Mouse (Mus musculus): ENCODE results near the gene Afap1l2. TPM values are rescaled to one million over a fixed set of nuclear protein-coding genes. Genes with fewer than 3 reads are reported as not detected.

Gene Afap1l2
- polyA plus RNA-seq, 1 experiment = not detected

DNA sequence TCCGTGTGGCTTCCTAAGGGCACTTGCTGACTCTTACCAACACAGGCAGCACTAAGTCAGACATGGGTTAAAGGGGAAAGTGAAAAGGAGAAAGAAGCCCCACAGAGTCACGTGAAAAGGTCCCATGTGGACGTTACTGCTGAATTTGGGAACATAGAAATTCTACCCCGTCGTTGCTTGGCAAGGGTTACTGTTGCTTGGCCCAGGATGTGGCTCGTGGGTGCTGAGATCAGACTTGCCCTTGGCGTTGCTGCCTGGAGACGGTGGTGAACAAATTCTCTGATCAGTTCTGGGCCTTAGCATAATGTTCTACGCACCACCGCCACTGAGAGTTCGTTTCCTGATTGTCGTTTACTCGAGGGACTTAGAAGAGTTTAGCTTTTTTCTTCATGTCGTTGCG lies 28.8 kb upstream of the Afap1l2 start:
- Histone ChIP-seq H3K27me3 (ENCODE audit: control insufficient read depth) (no peaks in the 10 kb centered on the region), H3K36me3 (ENCODE audit: control insufficient read depth) (no peaks in the 10 kb centered on the region; the same call in 1 of the 2 replicates), H3K4me1 (ENCODE audit: control insufficient read depth) (no peaks in the 10 kb centered on the region), H3K4me3 (replicated peaks) (no peak overlapping the region), H3K9me3 (ENCODE audit: control insufficient read depth, low read length) (no peaks in the 10 kb centered on the region)
- no peak for TF ChIP-seq GATA1 (IDR thresholded peaks at IDR 0.05; ENCODE audit: low read length)
- no peak for TF ChIP-seq TAL1 (IDR thresholded peaks at IDR 0.05; ENCODE audit: low read length)

DNA sequence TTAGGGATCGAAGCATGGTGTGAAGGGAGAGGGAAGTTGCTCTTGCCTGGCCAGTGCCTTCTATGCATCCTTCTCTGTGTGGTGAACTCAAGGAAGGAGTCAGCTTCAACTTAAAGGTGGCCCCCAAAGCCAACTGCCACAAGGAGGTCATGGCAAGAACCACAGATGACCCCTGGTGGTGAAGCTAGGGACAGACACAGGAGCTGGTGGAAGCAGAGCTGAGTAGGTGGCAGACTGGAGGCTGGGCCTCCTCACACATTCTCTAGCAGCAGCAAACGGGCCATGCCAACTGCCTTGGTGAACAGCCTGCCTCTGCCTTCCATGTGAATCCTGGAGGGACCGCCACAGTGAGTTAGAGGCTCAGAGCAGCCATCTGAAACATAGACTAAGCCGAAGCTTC lies 23.6 kb upstream of the Afap1l2 start:
- Histone ChIP-seq H3K9me3 (ENCODE audit: control insufficient read depth, low read length) (peaks cover 5% of the 10 kb centered on the region), H3K4me1 (ENCODE audit: control insufficient read depth) (peaks cover 2% of the 10 kb centered on the region; the same call in 1 of the 2 replicates), H3K27me3 (ENCODE audit: control insufficient read depth) (no peaks in the 10 kb centered on the region), H3K4me3 (replicated peaks) (no peak overlapping the region), H3K36me3 (ENCODE audit: control insufficient read depth) (no peaks in the 10 kb centered on the region; the same call in 1 of the 2 replicates)
- TF ChIP-seq TAL1 (IDR thresholded peaks at IDR 0.05; ENCODE audit: low read length) (no peak), GATA1 (IDR thresholded peaks at IDR 0.05; ENCODE audit: low read length) (no peak)

- H3K27me3 ChIP-seq (ENCODE audit: control insufficient read depth) = no peaks in the 10 kb centered on the region
- TF ChIP-seq TAL1 (IDR thresholded peaks at IDR 0.05; ENCODE audit: low read length) = no peak
- TF ChIP-seq GATA1 (IDR thresholded peaks at IDR 0.05; ENCODE audit: low read length) = no peak
- H3K4me1 ChIP-seq (ENCODE audit: control insufficient read depth) = peaks cover 2% of the 10 kb centered on the region; the same call in 1 of the 2 replicates
- H3K4me3 ChIP-seq (replicated peaks) = no peak overlapping the region
- peaks cover 10% of the 10 kb centered on the region for H3K9me3 ChIP-seq (ENCODE audit: control insufficient read depth, low read length)
- H3K36me3 ChIP-seq (ENCODE audit: control insufficient read depth) = no peaks in the 10 kb centered on the region
These were observed 21.4 kb upstream of the Afap1l2 start for GRCm38 (mm10) chr19:57029461-57029860.

DNA sequence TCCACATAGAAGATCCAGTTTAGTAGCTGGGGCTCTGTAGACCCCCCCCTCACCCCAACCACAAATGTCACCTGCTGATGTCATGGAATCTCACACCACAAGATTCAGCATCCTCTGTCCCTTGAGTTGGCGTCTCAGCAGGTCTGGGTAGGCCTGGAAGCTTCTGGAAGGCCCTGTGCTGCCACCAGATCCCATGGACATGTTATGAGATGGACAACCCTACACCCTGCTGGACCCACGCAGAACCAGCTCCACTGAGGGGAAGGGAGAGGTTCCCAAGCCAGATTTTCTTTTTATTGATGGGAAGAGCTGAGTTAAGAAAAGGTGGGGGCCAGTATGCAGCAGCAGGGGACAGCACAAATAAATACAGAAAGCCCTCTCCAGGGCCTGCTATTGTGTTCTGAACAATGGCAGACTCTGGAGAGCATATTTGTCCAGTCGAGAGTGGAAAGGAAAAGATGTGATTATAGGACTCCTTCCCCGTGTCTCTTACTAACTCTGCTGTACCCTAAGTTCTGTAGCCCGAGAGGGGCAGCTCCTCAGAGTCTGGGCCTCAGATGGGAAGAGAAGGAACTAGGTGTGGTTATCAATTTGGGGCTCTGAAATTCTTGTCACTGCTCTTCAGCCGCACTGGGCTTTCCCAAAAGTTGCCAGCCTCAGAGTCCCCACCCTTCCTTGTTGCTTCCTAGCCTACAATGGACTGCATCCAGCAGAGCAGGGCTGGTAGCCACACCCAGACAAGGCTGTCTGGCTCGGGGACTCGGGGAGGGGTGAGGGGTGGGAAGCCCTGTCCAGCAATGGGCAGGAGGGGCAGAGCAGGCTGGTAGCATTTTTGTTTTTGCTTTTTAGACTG lies 20.5 kb upstream of the Afap1l2 start:
- H3K4me3 ChIP-seq (replicated peaks) = no peak overlapping the region
- no peaks in the 10 kb centered on the region for H3K27me3 ChIP-seq (ENCODE audit: control insufficient read depth)
- no peaks in the 10 kb centered on the region for H3K36me3 ChIP-seq (ENCODE audit: control insufficient read depth)
- H3K4me1 ChIP-seq (ENCODE audit: control insufficient read depth) = peaks cover 2% of the 10 kb centered on the region; the same call in 1 of the 2 replicates
- peaks cover 10% of the 10 kb centered on the region for H3K9me3 ChIP-seq (ENCODE audit: control insufficient read depth, low read length)
- TF ChIP-seq GATA1 (IDR thresholded peaks at IDR 0.05; ENCODE audit: low read length) (no peak), TAL1 (IDR thresholded peaks at IDR 0.05; ENCODE audit: low read length) (no peak)

DNA sequence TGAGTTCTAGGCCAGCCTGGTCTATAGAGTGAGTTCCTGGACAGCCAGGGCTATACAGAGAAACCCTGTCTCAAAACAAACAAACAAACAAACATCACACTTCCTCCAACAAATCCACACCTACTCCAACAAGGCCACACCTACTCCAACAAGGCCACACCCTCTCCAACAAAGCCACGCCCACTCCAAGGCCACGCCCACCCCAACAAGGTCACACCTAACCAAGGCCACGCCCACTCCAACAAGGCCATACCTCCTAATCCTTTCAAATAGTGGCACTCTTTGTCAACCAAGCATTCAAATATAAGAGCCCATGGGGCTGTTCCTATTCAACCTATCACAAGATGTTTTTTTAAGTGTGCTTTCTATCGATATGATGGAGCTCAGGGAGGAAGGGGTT lies 18.5 kb upstream of the Afap1l2 start:
- no peaks in the 10 kb centered on the region for H3K27me3 ChIP-seq (ENCODE audit: control insufficient read depth)
- no peak overlapping the region for H3K4me3 ChIP-seq (replicated peaks)
- H3K9me3 ChIP-seq (ENCODE audit: control insufficient read depth, low read length) = peaks cover 10% of the 10 kb centered on the region
- no peaks in the 10 kb centered on the region for H3K36me3 ChIP-seq (ENCODE audit: control insufficient read depth)
- peaks cover 2% of the 10 kb centered on the region; the same call in 1 of the 2 replicates for H3K4me1 ChIP-seq (ENCODE audit: control insufficient read depth)
- no peak for TF ChIP-seq TAL1 (IDR thresholded peaks at IDR 0.05; ENCODE audit: low read length)
- TF ChIP-seq GATA1 (IDR thresholded peaks at IDR 0.05; ENCODE audit: low read length) = no peak

GRCm38 (mm10) chr19:57017785-57018179 lies 9.8 kb upstream of the Afap1l2 start:
- H3K4me3 ChIP-seq (replicated peaks) = no peak overlapping the region
- no peaks in the 10 kb centered on the region for H3K36me3 ChIP-seq (ENCODE audit: control insufficient read depth)
- no peaks in the 10 kb centered on the region for H3K27me3 ChIP-seq (ENCODE audit: control insufficient read depth)
- TF ChIP-seq GATA1 (IDR thresholded peaks at IDR 0.05; ENCODE audit: low read length) = no peak
- no peak for TF ChIP-seq TAL1 (IDR thresholded peaks at IDR 0.05; ENCODE audit: low read length)
- no peaks in the 10 kb centered on the region for H3K4me1 ChIP-seq (ENCODE audit: control insufficient read depth)
- H3K9me3 ChIP-seq (ENCODE audit: control insufficient read depth, low read length) = no peaks in the 10 kb centered on the region

DNA sequence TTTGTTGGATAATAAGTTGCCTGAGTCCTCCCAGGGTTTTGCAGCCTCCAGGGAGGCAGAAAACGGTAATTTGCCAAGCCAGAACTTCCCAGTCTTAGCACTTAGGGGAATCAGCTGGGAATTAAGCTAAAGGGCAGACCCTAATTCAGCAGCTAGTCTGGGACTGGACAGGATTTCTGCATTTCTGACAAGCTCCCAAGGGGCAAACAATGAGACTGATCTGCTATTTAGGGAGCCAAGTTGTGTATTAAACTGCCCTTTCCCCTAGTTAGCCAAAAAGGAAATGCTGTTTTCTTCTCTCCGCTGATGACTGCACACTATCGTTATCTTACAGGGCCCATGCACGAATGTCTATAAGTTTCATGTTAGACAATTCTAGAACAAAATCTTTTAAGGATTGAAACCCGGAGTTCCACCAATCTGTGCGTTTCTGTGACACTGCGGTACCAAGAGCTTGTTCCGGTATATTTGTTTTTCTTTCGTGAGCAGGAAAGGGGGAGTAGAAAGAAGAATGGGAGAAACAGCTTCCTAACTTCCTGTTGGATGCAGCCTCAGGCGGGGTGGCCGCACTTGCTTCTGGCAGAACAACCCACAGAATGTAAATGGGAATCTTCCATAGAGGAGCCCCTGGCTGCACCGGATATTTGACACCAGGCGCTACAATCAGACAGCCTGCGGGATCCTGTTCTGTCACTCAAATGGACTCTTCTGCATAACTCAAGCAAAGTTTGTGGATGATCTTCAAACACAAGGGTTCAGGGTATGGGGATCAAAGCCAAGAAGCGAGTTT lies 9.2 kb upstream of the Afap1l2 start:
- H3K4me1 ChIP-seq (ENCODE audit: control insufficient read depth) = no peaks in the 10 kb centered on the region
- H3K4me3 ChIP-seq (replicated peaks) = no peak overlapping the region
- H3K36me3 ChIP-seq (ENCODE audit: control insufficient read depth) = no peaks in the 10 kb centered on the region
- no peaks in the 10 kb centered on the region for H3K9me3 ChIP-seq (ENCODE audit: control insufficient read depth, low read length)
- TF ChIP-seq TAL1 (IDR thresholded peaks at IDR 0.05; ENCODE audit: low read length) (no peak), GATA1 (IDR thresholded peaks at IDR 0.05; ENCODE audit: low read length) (no peak)
- no peaks in the 10 kb centered on the region for H3K27me3 ChIP-seq (ENCODE audit: control insufficient read depth)

- TF ChIP-seq GATA1 (IDR thresholded peaks at IDR 0.05; ENCODE audit: low read length) (no peak), TAL1 (IDR thresholded peaks at IDR 0.05; ENCODE audit: low read length) (no peak)
- Histone ChIP-seq H3K36me3 (ENCODE audit: control insufficient read depth) (no peaks in the 10 kb centered on the region), H3K9me3 (ENCODE audit: control insufficient read depth, low read length) (no peaks in the 10 kb centered on the region), H3K4me3 (replicated peaks) (no peak overlapping the region), H3K27me3 (ENCODE audit: control insufficient read depth) (0 out of 2 replicates have a peak, but pooled peaks cover 2% of the 10 kb centered on the region), H3K4me1 (ENCODE audit: control insufficient read depth) (no peaks in the 10 kb centered on the region)
These were observed 6.8 kb upstream of the Afap1l2 start for GRCm38 (mm10) chr19:57014808-57015207.

- no peaks in the 10 kb centered on the region for H3K4me1 ChIP-seq (ENCODE audit: control insufficient read depth)
- peaks cover 13% of the 10 kb centered on the region for H3K27me3 ChIP-seq (ENCODE audit: control insufficient read depth)
- H3K4me3 ChIP-seq (replicated peaks) = no peak overlapping the region
- TF ChIP-seq GATA1 (IDR thresholded peaks at IDR 0.05; ENCODE audit: low read length) (no peak), TAL1 (IDR thresholded peaks at IDR 0.05; ENCODE audit: low read length) (no peak)
- no peaks in the 10 kb centered on the region for H3K36me3 ChIP-seq (ENCODE audit: control insufficient read depth)
- H3K9me3 ChIP-seq (ENCODE audit: control insufficient read depth, low read length) = no peaks in the 10 kb centered on the region
These were observed 5.2 kb upstream of the Afap1l2 start for GRCm38 (mm10) chr19:57013271-57013677.
